Mouse (Mus musculus) lung, embryonic 15.5 days (tissue): Measurements from ENCODE around the gene Galnt14. TPM values are rescaled to one million over a fixed set of nuclear protein-coding genes. Genes with fewer than 3 reads are reported as not detected.

Experiments
- ATAC-seq: fragments of 200-750 bp; cut with Nextera tagmentation; 2 replicates; pipeline ENCODE4 v1.8.0; 2017; ENCODE audit warnings: moderate number of reproducible peaks, borderline replicate concordance; ENCODE audit not compliant: low FRiP score, low TSS enrichment; ENCODE audit errors: extremely low read depth
- H3K27ac ChIP-seq: fragments of 300-500 bp; sonication (generic); 2 replicates; pipeline ENCODE4 v1.5.1; 2015; ENCODE audit warnings: moderate library complexity, mild to moderate bottlenecking, inconsistent platforms
- H3K27me3 ChIP-seq: fragments of 300-500 bp; sonication (generic); 2 replicates; pipeline ENCODE4 v1.6.1; 2015; ENCODE audit warnings: inconsistent platforms
- H3K36me3 ChIP-seq: fragments of 300-500 bp; sonication (generic); 2 replicates; pipeline ENCODE4 v1.6.1; 2015; ENCODE audit warnings: inconsistent platforms
- H3K4me1 ChIP-seq: fragments of 300-500 bp; sonication (generic); 2 replicates; pipeline ENCODE4 v1.6.1; 2015; ENCODE audit warnings: inconsistent platforms
- H3K4me2 ChIP-seq: fragments of 300-500 bp; sonication (generic); 2 replicates; pipeline ENCODE4 v1.6.1; 2015; ENCODE audit warnings: inconsistent platforms, mild to moderate bottlenecking, moderate library complexity
- H3K4me3 ChIP-seq: fragments of 300-500 bp; sonication (generic); 2 replicates; pipeline ENCODE4 v1.5.1; 2015; ENCODE audit warnings: mild to moderate bottlenecking, inconsistent platforms
- H3K9ac ChIP-seq: fragments of 300-500 bp; sonication (generic); 2 replicates; pipeline ENCODE4 v1.6.1; 2015; ENCODE audit warnings: inconsistent platforms
- H3K9me3 ChIP-seq: fragments of 300-500 bp; sonication (generic); 2 replicates; pipeline ENCODE4 v1.6.1; 2016; ENCODE audit warnings: inconsistent platforms
- whole genome bisulfite sequencing: fragments of 180-500 bp; shearing (Covaris S2); methylation state at CpG from one replicate; pipeline ENCODE4 v1.1.7; 2015; 5-methylcytosine and 5-hydroxymethylcytosine counted together
- polyA plus RNA-seq: library from polyadenylated mRNA; unstranded; fragments of >200 nt; fragmentation: Nextera tagmentation; extraction: Ambion mirVana; gene quantifications from 2 replicates; pipeline ENCODE4 v1.2.1, GENCODE M21; 2015

Galnt14 gene
- polyA plus RNA-seq, 1 experiment from 2014 or later: 0.15 TPM

- no peak for ATAC-seq
- no peak overlapping the region for H3K9ac ChIP-seq
- peaks cover 9% of the 10 kb centered on the region for H3K27me3 ChIP-seq
- no peak overlapping the region for H3K27ac ChIP-seq
- no peaks in the 10 kb centered on the region for H3K36me3 ChIP-seq
- H3K9me3 ChIP-seq: no peaks in the 10 kb centered on the region
- no peaks in the 10 kb centered on the region for H3K4me1 ChIP-seq
- no peak overlapping the region for H3K4me2 ChIP-seq
- no peak overlapping the region for H3K4me3 ChIP-seq
Observed at GRCm38 (mm10) chr17:73703571-73703970, 6.7 kb downstream of the Galnt14 start.

GRCm38 (mm10) chr17:73701016-73701415 is 9.2 kb downstream of the Galnt14 start:
- H3K4me1 ChIP-seq: no peaks in the 10 kb centered on the region
- ATAC-seq: no peak
- no peak overlapping the region for H3K4me3 ChIP-seq
- no peaks in the 10 kb centered on the region for H3K36me3 ChIP-seq
- H3K9me3 ChIP-seq: no peaks in the 10 kb centered on the region
- 16% methylated on average over 7 of the region's 7 CpGs for WGBS
- H3K4me2 ChIP-seq: no peak overlapping the region
- H3K9ac ChIP-seq: no peak overlapping the region
- no peaks in the 10 kb centered on the region; the same call in 1 of the 2 replicates for H3K27me3 ChIP-seq
- H3K27ac ChIP-seq: no peak overlapping the region

- Histone ChIP-seq H3K4me3 (no peak overlapping the region), H3K36me3 (no peaks in the 10 kb centered on the region), H3K27me3 (no peaks in the 10 kb centered on the region; the same call in 1 of the 2 replicates), H3K9ac (no peak overlapping the region), H3K9me3 (no peaks in the 10 kb centered on the region), H3K4me1 (no peaks in the 10 kb centered on the region), H3K27ac (no peak overlapping the region), H3K4me2 (no peak overlapping the region)
- 58% methylated on average over 6 of the region's 6 CpGs for WGBS
- no peak for ATAC-seq
Observed at GRCm38 (mm10) chr17:73699881-73700280, 10.4 kb downstream of the Galnt14 start.

GRCm38 (mm10) chr17:73694206-73694952 is 15.9 kb downstream of the Galnt14 start:
- Histone ChIP-seq H3K27me3 (no peaks in the 10 kb centered on the region; the same call in 1 of the 2 replicates), H3K4me3 (no peak overlapping the region), H3K36me3 (no peaks in the 10 kb centered on the region), H3K4me2 (no peak overlapping the region), H3K4me1 (no peaks in the 10 kb centered on the region), H3K9me3 (no peaks in the 10 kb centered on the region), H3K9ac (no peak overlapping the region), H3K27ac (no peak overlapping the region)
- ATAC-seq: no peak
- WGBS: 68% methylated on average over 3 of the region's 3 CpGs

GRCm38 (mm10) chr17:73688261-73688660 is 22.0 kb downstream of the Galnt14 start:
- no peaks in the 10 kb centered on the region for H3K4me1 ChIP-seq
- H3K27ac ChIP-seq: no peak overlapping the region
- no peak overlapping the region for H3K9ac ChIP-seq
- H3K36me3 ChIP-seq: no peaks in the 10 kb centered on the region
- no peak overlapping the region for H3K4me3 ChIP-seq
- H3K9me3 ChIP-seq: no peaks in the 10 kb centered on the region
- no peaks in the 10 kb centered on the region for H3K27me3 ChIP-seq
- no peak for ATAC-seq
- H3K4me2 ChIP-seq: no peak overlapping the region
- WGBS: 55% methylated on average over 3 of the region's 3 CpGs

- WGBS: 63% methylated on average over 8 of the region's 8 CpGs
- ATAC-seq: no peak
Observed at GRCm38 (mm10) chr17:73686292-73686691, 24.0 kb downstream of the Galnt14 start.

GRCm38 (mm10) chr17:73684746-73685145 is 25.5 kb downstream of the Galnt14 start:
- Histone ChIP-seq H3K4me2 (no peak overlapping the region), H3K9me3 (no peaks in the 10 kb centered on the region), H3K4me1 (no peaks in the 10 kb centered on the region), H3K4me3 (no peak overlapping the region), H3K9ac (no peak overlapping the region), H3K36me3 (no peaks in the 10 kb centered on the region), H3K27ac (no peak overlapping the region), H3K27me3 (no peaks in the 10 kb centered on the region; the same call in 1 of the 2 replicates)
- WGBS: 61% methylated on average over 5 of the region's 5 CpGs
- no peak for ATAC-seq

More at GRCm38 (mm10) chr17:73686292-73686691, 24.0 kb downstream of the Galnt14 start:
- H3K27me3 ChIP-seq: no peaks in the 10 kb centered on the region
- no peak overlapping the region for H3K27ac ChIP-seq
- no peaks in the 10 kb centered on the region for H3K9me3 ChIP-seq
- no peak overlapping the region for H3K4me3 ChIP-seq
- H3K9ac ChIP-seq: no peak overlapping the region
- H3K36me3 ChIP-seq: no peaks in the 10 kb centered on the region
- no peak overlapping the region for H3K4me2 ChIP-seq
- H3K4me1 ChIP-seq: no peaks in the 10 kb centered on the region

GRCm38 (mm10) chr17:73671921-73672320 is 38.3 kb downstream of the Galnt14 start:
- no peak for ATAC-seq
- no peaks in the 10 kb centered on the region for H3K36me3 ChIP-seq
- no peak overlapping the region for H3K4me2 ChIP-seq
- H3K4me1 ChIP-seq: no peaks in the 10 kb centered on the region
- H3K9ac ChIP-seq: no peak overlapping the region
- no peak overlapping the region for H3K27ac ChIP-seq
- H3K27me3 ChIP-seq: no peaks in the 10 kb centered on the region
- WGBS: 64% methylated on average over 5 of the region's 5 CpGs
- H3K4me3 ChIP-seq: no peak overlapping the region
- no peaks in the 10 kb centered on the region for H3K9me3 ChIP-seq

- H3K9ac ChIP-seq: no peak overlapping the region
- no peak overlapping the region for H3K27ac ChIP-seq
- ATAC-seq: no peak
- WGBS: 52% methylated on average over 2 of the region's 2 CpGs
- no peak overlapping the region for H3K4me2 ChIP-seq
- H3K36me3 ChIP-seq: no peaks in the 10 kb centered on the region
- no peaks in the 10 kb centered on the region for H3K9me3 ChIP-seq
- no peaks in the 10 kb centered on the region for H3K4me1 ChIP-seq
- no peak overlapping the region for H3K4me3 ChIP-seq
- H3K27me3 ChIP-seq: no peaks in the 10 kb centered on the region
Observed at GRCm38 (mm10) chr17:73670048-73670447, 40.2 kb downstream of the Galnt14 start.

- WGBS: 82% methylated on average over 1 of the region's 1 CpGs
- ATAC-seq: no peak
Observed at GRCm38 (mm10) chr17:73668996-73669395, 41.3 kb downstream of the Galnt14 start.

GRCm38 (mm10) chr17:73663237-73663636 is 47.0 kb downstream of the Galnt14 start:
- Histone ChIP-seq H3K9me3 (no peaks in the 10 kb centered on the region), H3K27ac (no peak overlapping the region), H3K4me1 (no peaks in the 10 kb centered on the region), H3K9ac (no peak overlapping the region), H3K4me2 (no peak overlapping the region), H3K36me3 (no peaks in the 10 kb centered on the region), H3K27me3 (no peaks in the 10 kb centered on the region), H3K4me3 (no peak overlapping the region)
- no peak for ATAC-seq
- WGBS: 47% methylated on average over 3 of the region's 3 CpGs

More at GRCm38 (mm10) chr17:73668996-73669395, 41.3 kb downstream of the Galnt14 start:
- no peak overlapping the region for H3K27ac ChIP-seq
- H3K4me3 ChIP-seq: no peak overlapping the region
- no peak overlapping the region for H3K4me2 ChIP-seq
- H3K4me1 ChIP-seq: no peaks in the 10 kb centered on the region
- H3K27me3 ChIP-seq: no peaks in the 10 kb centered on the region
- no peaks in the 10 kb centered on the region for H3K36me3 ChIP-seq
- no peak overlapping the region for H3K9ac ChIP-seq
- H3K9me3 ChIP-seq: no peaks in the 10 kb centered on the region

GRCm38 (mm10) chr17:73658731-73659445 is 51.4 kb downstream of the Galnt14 start:
- Histone ChIP-seq H3K27ac (no peak overlapping the region), H3K9ac (no peak overlapping the region), H3K4me2 (no peak overlapping the region), H3K4me1 (no peaks in the 10 kb centered on the region), H3K4me3 (no peak overlapping the region), H3K36me3 (no peaks in the 10 kb centered on the region), H3K27me3 (no peaks in the 10 kb centered on the region), H3K9me3 (no peaks in the 10 kb centered on the region)
- 83% methylated on average over 6 of the region's 6 CpGs for WGBS
- ATAC-seq: no peak
